Mouse (Mus musculus): ENCODE data around the gene Cwc27. TPM values are rescaled to one million over a fixed set of nuclear protein-coding genes. Genes with fewer than 3 reads are reported as not detected.

Gene Cwc27
- polyA plus RNA-seq, 1 experiment from 2014 or later: 24.1 TPM

DNA sequence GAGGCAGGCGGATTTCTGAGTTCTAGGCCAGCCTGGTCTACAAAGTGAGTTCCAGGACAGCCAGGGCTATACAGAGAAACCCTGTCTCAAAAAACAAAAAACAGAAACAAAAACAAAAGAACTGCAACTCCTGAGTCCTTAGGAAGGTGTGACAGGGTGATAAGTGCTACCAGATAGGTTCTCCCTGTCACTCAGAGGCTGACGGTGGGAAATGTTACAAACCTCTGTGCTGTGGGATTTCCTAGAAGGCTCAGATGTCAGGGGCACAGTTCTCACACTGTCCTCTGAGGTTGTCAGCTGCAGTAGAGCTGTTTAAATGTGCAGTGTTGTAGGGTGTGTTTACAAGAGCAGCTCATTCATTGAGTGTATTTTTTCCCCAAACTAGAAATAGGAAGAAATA, 8.5 kb upstream of the Cwc27 start:
- Histone ChIP-seq H3K27me3 (ENCODE audit: control insufficient read depth, insufficient read depth, low read length) (no peaks in the 10 kb centered on the region), H3K36me3 (ENCODE audit: control insufficient read depth, insufficient read depth, low read length) (peaks cover 24% of the 10 kb centered on the region), H3K27ac (ENCODE audit: low read depth, low read length) (no peak overlapping the region), H3K9me3 (replicated peaks; ENCODE audit: control insufficient read depth, low read length) (no peaks in the 10 kb centered on the region; the same call in 1 of the 2 replicates), H3K4me1 (ENCODE audit: control insufficient read depth, insufficient read depth, low read length) (peaks cover 4% of the 10 kb centered on the region), H3K9ac (ENCODE audit: low read depth, low read length) (no peak overlapping the region), H3K4me3 (ENCODE audit: low read depth, low read length) (no peak overlapping the region), H3K4me2 (no peak overlapping the region)
- no peak for ATAC-seq (replicated peaks; ENCODE audit: insufficient number of reproducible peaks, low FRiP score, low TSS enrichment)
- WGBS (ENCODE audit: insufficient replicate concordance): 42% methylated on average over 2 of the region's 2 CpGs

DNA sequence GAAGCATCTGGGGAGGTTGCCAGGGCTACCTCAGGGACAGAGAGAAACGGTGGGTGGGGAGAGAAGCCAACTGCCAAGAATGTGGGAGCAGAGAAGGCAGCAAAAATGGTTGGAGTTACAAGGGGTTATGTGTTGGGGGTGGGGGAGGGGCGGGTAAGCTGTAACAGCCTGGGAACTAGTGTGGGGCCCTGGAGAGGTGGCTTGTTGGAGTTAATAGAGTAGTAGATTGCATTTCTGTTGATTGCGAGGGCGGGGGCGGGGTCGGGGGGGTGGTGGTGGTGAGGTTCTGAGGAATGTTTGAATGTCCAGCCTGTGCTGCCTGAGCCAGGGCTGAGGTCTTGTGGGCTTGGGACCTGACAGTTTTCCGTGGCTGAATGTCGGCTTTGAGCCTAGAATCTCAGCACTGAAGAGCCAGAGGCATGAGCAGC, 5.5 kb upstream of the Cwc27 start:
- no peak overlapping the region for H3K4me3 ChIP-seq (ENCODE audit: low read depth, low read length)
- H3K4me1 ChIP-seq (ENCODE audit: control insufficient read depth, insufficient read depth, low read length): peaks cover 12% of the 10 kb centered on the region
- H3K4me2 ChIP-seq: peak overlapping the region; percentile 36
- peaks cover 5% of the 10 kb centered on the region for H3K36me3 ChIP-seq (ENCODE audit: control insufficient read depth, insufficient read depth, low read length)
- H3K27me3 ChIP-seq (ENCODE audit: control insufficient read depth, insufficient read depth, low read length): no peaks in the 10 kb centered on the region
- WGBS (ENCODE audit: insufficient replicate concordance): 14% methylated on average over 8 of the region's 8 CpGs
- no peaks in the 10 kb centered on the region for H3K9me3 ChIP-seq (replicated peaks; ENCODE audit: control insufficient read depth, low read length)
- ATAC-seq (replicated peaks; ENCODE audit: insufficient number of reproducible peaks, low FRiP score, low TSS enrichment): peak; percentile 28; the same call in 1 of the 2 replicates
- no peak overlapping the region for H3K9ac ChIP-seq (ENCODE audit: low read depth, low read length)
- H3K27ac ChIP-seq (ENCODE audit: low read depth, low read length): 0 out of 2 replicates have a peak overlapping the region, but pooled peaks have one; percentile 31

DNA sequence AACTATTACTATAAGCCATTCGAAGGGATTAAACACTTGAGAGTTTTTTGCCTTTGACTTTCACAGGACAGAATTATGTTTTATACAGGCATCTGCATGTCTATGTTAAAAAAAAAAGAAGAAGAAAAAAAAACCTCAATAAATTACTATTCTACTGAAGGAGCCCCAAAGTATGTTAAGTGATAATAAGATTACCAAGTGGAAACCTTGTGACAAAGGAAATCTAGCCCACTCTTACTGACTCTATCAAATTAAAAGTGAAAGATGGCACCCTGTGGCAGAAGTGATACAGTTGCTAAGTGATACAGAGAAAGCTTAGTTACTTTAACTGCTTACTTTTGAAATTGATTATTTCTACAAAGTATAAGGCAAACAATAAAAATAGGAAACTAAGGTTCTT, 5.0 kb upstream of the Cwc27 start:
- Histone ChIP-seq H3K4me3 (ENCODE audit: low read depth, low read length) (no peak overlapping the region), H3K4me2 (peak overlapping the region; percentile 36)
- 89% methylated on average over 1 of the region's 1 CpGs for WGBS (ENCODE audit: insufficient replicate concordance)

DNA sequence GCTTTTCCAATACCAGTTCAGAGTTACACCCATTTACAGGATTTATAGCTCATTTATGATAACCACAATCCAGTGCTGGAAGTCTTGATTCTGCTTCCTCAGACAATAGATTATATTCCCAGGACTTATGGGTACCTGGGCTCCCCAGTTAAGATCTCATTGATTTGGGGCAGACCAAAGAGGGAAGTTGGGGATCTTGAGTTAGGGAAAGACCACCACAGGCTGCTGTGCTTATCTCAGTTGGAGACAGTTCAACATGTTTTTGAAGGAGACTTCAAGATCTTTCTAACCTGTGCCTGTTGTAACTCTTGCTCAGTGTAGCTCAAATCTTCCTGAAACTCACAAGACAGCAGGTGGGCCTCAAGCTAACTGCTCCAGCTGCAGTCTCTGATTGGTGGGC, 4.2 kb upstream of the Cwc27 start:
- Histone ChIP-seq H3K9me3 (replicated peaks; ENCODE audit: control insufficient read depth, low read length) (no peaks in the 10 kb centered on the region), H3K36me3 (ENCODE audit: control insufficient read depth, insufficient read depth, low read length) (no peaks in the 10 kb centered on the region), H3K4me2 (no peak overlapping the region), H3K27me3 (ENCODE audit: control insufficient read depth, insufficient read depth, low read length) (no peaks in the 10 kb centered on the region), H3K27ac (ENCODE audit: low read depth, low read length) (no peak overlapping the region), H3K9ac (ENCODE audit: low read depth, low read length) (no peak overlapping the region), H3K4me1 (ENCODE audit: control insufficient read depth, insufficient read depth, low read length) (peaks cover 12% of the 10 kb centered on the region), H3K4me3 (ENCODE audit: low read depth, low read length) (no peak overlapping the region)
- no peak for ATAC-seq (replicated peaks; ENCODE audit: insufficient number of reproducible peaks, low FRiP score, low TSS enrichment)

More for the DNA sequence above, 5.0 kb upstream of the Cwc27 start:
- Histone ChIP-seq H3K9ac (ENCODE audit: low read depth, low read length) (no peak overlapping the region), H3K27me3 (ENCODE audit: control insufficient read depth, insufficient read depth, low read length) (no peaks in the 10 kb centered on the region), H3K27ac (ENCODE audit: low read depth, low read length) (no peak overlapping the region), H3K4me1 (ENCODE audit: control insufficient read depth, insufficient read depth, low read length) (peaks cover 12% of the 10 kb centered on the region), H3K9me3 (replicated peaks; ENCODE audit: control insufficient read depth, low read length) (no peaks in the 10 kb centered on the region), H3K36me3 (ENCODE audit: control insufficient read depth, insufficient read depth, low read length) (peaks cover under 1% of the 10 kb centered on the region; the same call in 1 of the 2 replicates)
- ATAC-seq (replicated peaks; ENCODE audit: insufficient number of reproducible peaks, low FRiP score, low TSS enrichment): no peak

DNA sequence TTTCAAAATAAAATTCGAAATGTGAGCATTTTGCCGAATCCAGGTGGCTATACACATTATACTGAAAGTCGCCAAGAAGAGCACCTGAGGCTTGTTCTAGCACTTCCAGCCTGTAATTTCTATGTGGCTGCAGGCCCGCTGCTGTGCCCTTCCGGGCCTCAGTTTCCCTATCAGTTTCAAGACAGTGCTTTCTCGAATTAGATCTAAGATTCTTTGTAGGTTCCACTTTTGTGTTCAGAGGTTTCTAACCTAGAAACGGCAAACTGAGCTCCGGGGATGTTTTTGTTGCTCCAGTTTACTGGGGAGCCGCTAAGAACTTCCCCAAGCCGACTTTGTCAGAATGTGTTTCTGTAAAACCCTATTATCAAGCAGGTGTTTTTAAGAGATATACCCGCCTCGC, 754 bp upstream of the Cwc27 start:
- Histone ChIP-seq H3K27me3 (ENCODE audit: control insufficient read depth, insufficient read depth, low read length) (no peaks in the 10 kb centered on the region), H3K4me1 (ENCODE audit: control insufficient read depth, insufficient read depth, low read length) (peaks cover 15% of the 10 kb centered on the region), H3K36me3 (ENCODE audit: control insufficient read depth, insufficient read depth, low read length) (no peaks in the 10 kb centered on the region), H3K9ac (ENCODE audit: low read depth, low read length) (peak overlapping the region; percentile 94), H3K27ac (ENCODE audit: low read depth, low read length) (no peak overlapping the region), H3K4me2 (peak overlapping the region; percentile 60), H3K4me3 (ENCODE audit: low read depth, low read length) (peak overlapping the region; percentile 88), H3K9me3 (replicated peaks; ENCODE audit: control insufficient read depth, low read length) (no peaks in the 10 kb centered on the region)
- WGBS (ENCODE audit: insufficient replicate concordance): 48% methylated on average over 12 of the region's 12 CpGs
- no peak for ATAC-seq (replicated peaks; ENCODE audit: insufficient number of reproducible peaks, low FRiP score, low TSS enrichment)

DNA sequence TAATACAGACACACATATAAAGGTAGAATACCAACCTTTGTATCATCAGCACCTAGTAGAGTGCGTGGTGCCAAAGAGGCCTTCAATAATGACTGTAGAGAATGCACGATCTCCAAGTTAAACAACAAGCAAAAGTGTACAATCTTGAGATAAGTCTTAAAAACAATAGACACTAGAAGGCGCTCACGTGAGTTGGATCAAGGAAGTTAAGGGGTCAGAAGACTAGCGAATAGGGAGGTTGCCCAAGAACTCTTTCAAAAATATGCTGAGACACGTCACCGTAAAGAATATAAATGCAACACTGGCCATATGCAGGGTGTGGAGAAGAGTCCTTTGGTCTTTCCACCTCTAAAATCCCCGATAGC, 690 bp downstream of the Cwc27 start:
- H3K27me3 ChIP-seq (ENCODE audit: control insufficient read depth, insufficient read depth, low read length): no peaks in the 10 kb centered on the region
- no peak for ATAC-seq (replicated peaks; ENCODE audit: insufficient number of reproducible peaks, low FRiP score, low TSS enrichment)
- peak overlapping the region; percentile 86; the same call in 1 of the 2 replicates for H3K27ac ChIP-seq (ENCODE audit: low read depth, low read length)
- H3K36me3 ChIP-seq (ENCODE audit: control insufficient read depth, insufficient read depth, low read length): no peaks in the 10 kb centered on the region
- H3K4me3 ChIP-seq (ENCODE audit: low read depth, low read length): peak overlapping the region; percentile 88
- H3K4me2 ChIP-seq: peak overlapping the region; percentile 60
- no peaks in the 10 kb centered on the region for H3K9me3 ChIP-seq (replicated peaks; ENCODE audit: control insufficient read depth, low read length)
- peaks cover 11% of the 10 kb centered on the region for H3K4me1 ChIP-seq (ENCODE audit: control insufficient read depth, insufficient read depth, low read length)
- H3K9ac ChIP-seq (ENCODE audit: low read depth, low read length): peak overlapping the region; percentile 94
- WGBS (ENCODE audit: insufficient replicate concordance): 7% methylated on average over 8 of the region's 8 CpGs

DNA sequence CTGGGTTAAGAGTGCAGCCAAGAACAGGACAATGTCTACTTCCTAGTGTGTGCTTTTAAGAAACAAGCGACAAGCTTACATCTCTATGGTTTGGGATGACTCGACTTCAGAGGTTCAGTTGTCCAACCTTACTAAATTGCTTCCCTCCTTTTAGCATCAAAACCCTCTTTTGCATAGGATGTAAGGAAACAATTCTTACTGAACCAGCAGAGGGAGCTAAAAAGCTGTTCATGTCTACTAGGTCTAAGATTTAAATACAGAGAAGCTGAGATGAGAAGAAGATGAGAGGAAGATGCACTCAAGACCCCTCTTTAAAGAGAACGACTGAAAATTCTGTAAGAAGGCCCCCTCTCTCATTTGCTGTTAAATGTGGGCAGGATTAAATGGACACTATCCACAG, 11.3 kb downstream of the Cwc27 start:
- no peaks in the 10 kb centered on the region for H3K4me1 ChIP-seq (ENCODE audit: control insufficient read depth, insufficient read depth, low read length)
- H3K27me3 ChIP-seq (ENCODE audit: control insufficient read depth, insufficient read depth, low read length): no peaks in the 10 kb centered on the region
- no peak overlapping the region for H3K4me3 ChIP-seq (ENCODE audit: low read depth, low read length)
- H3K4me2 ChIP-seq: no peak overlapping the region
- no peak overlapping the region for H3K27ac ChIP-seq (ENCODE audit: low read depth, low read length)
- ATAC-seq (replicated peaks; ENCODE audit: insufficient number of reproducible peaks, low FRiP score, low TSS enrichment): no peak
- no peaks in the 10 kb centered on the region for H3K36me3 ChIP-seq (ENCODE audit: control insufficient read depth, insufficient read depth, low read length)
- WGBS (ENCODE audit: insufficient replicate concordance): 48% methylated on average over 3 of the region's 3 CpGs
- no peak overlapping the region for H3K9ac ChIP-seq (ENCODE audit: low read depth, low read length)
- no peaks in the 10 kb centered on the region for H3K9me3 ChIP-seq (replicated peaks; ENCODE audit: control insufficient read depth, low read length)

DNA sequence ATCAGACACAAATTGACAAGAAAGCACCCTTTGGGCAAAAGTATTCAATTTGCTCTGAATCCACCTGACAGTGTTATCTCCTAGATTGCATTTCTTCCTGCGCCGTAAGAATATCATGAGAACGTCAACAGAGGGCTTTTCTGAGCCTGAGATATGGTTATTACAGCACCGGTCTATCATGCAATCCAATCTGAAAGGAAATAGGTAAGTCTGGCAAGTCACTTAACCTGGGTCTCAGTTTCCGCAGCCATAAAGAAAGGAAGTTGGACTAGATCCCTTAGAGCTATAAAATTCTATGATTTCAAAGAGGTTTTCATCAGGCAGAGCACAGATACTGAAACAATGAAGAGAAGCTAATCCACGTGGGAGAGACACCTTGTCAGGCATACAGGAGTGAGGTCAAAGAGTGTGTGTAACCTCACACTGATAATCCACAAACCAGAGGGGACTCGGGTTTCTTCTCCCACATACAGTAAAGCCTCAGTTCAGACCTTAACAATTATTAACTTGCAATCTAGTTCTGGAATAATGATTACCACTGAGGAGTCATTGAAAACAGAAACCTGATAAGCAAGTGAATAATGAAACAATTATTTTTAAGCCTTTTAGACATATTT, 17.3 kb downstream of the Cwc27 start:
- H3K9ac ChIP-seq (ENCODE audit: low read depth, low read length): no peak overlapping the region
- ATAC-seq (replicated peaks; ENCODE audit: insufficient number of reproducible peaks, low FRiP score, low TSS enrichment): no peak
- no peak overlapping the region for H3K27ac ChIP-seq (ENCODE audit: low read depth, low read length)
- 80% methylated on average over 7 of the region's 7 CpGs for WGBS (ENCODE audit: insufficient replicate concordance)
- H3K9me3 ChIP-seq (replicated peaks; ENCODE audit: control insufficient read depth, low read length): no peaks in the 10 kb centered on the region
- H3K4me3 ChIP-seq (ENCODE audit: low read depth, low read length): no peak overlapping the region
- no peak overlapping the region for H3K4me2 ChIP-seq
- no peaks in the 10 kb centered on the region for H3K4me1 ChIP-seq (ENCODE audit: control insufficient read depth, insufficient read depth, low read length)
- no peaks in the 10 kb centered on the region for H3K27me3 ChIP-seq (ENCODE audit: control insufficient read depth, insufficient read depth, low read length)
- no peaks in the 10 kb centered on the region for H3K36me3 ChIP-seq (ENCODE audit: control insufficient read depth, insufficient read depth, low read length)

DNA sequence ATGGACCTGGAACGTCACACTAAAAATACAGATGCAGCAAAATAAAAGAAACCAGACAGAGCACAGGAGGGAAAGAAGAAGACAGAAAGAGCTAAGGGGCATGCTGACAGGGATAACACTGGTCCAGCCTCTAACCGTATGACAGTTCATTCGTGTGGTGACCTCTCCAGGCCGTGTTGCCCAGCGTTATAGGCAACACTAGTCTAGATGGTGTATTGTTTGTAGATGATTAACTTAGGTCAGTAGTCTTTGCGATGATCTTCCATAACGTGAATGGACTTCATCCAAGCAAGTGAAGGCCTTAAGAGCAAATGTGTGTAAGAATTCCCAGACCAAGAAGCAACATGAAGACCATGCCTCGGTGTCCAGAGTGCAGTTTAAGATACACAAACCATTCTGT, 17.9 kb downstream of the Cwc27 start:
- 90% methylated on average over 8 of the region's 8 CpGs for WGBS (ENCODE audit: insufficient replicate concordance)
- Histone ChIP-seq H3K27me3 (ENCODE audit: control insufficient read depth, insufficient read depth, low read length) (no peaks in the 10 kb centered on the region), H3K36me3 (ENCODE audit: control insufficient read depth, insufficient read depth, low read length) (no peaks in the 10 kb centered on the region), H3K9ac (ENCODE audit: low read depth, low read length) (no peak overlapping the region), H3K4me2 (no peak overlapping the region), H3K27ac (ENCODE audit: low read depth, low read length) (no peak overlapping the region), H3K4me1 (ENCODE audit: control insufficient read depth, insufficient read depth, low read length) (no peaks in the 10 kb centered on the region), H3K9me3 (replicated peaks; ENCODE audit: control insufficient read depth, low read length) (no peaks in the 10 kb centered on the region), H3K4me3 (ENCODE audit: low read depth, low read length) (no peak overlapping the region)
- no peak for ATAC-seq (replicated peaks; ENCODE audit: insufficient number of reproducible peaks, low FRiP score, low TSS enrichment)
